Mouse (Mus musculus) ES-Bruce4 (cell line): Measurements from ENCODE around the gene Gata1. TPM values are rescaled to one million over a fixed set of nuclear protein-coding genes. Genes with fewer than 3 reads are reported as not detected.

Experiments used
- H3K27ac ChIP-seq: 2 replicates; pipeline ENCODE4 v1.5.1; 2012; ENCODE audit warnings: low read length, inconsistent platforms; ENCODE audit not compliant: insufficient read depth
- H3K27me3 ChIP-seq: 2 replicates; pipeline ENCODE4 v1.6.1; 2012; ENCODE audit warnings: mild to moderate bottlenecking, low read length, inconsistent platforms; ENCODE audit not compliant: control insufficient read depth, poor library complexity, insufficient read depth, severe bottlenecking
- H3K36me3 ChIP-seq: 2 replicates; pipeline ENCODE4 v1.6.1; 2012; ENCODE audit warnings: inconsistent platforms, mild to moderate bottlenecking, low read length, moderate library complexity; ENCODE audit not compliant: control insufficient read depth, poor library complexity, insufficient read depth, severe bottlenecking
- H3K4me1 ChIP-seq: one replicate; pipeline ENCODE4 v1.8.1; 2011; ENCODE audit warnings: low read length; ENCODE audit not compliant: control insufficient read depth, insufficient read depth
- H3K4me3 ChIP-seq: 2 replicates; pipeline ENCODE4 v1.5.1; 2011; ENCODE audit warnings: low read depth, mild to moderate bottlenecking, low read length
- H3K9ac ChIP-seq: 2 replicates; pipeline ENCODE4 v1.6.1; 2012; ENCODE audit warnings: low read depth, mild to moderate bottlenecking, inconsistent platforms; ENCODE audit not compliant: poor library complexity, severe bottlenecking
- H3K9me3 ChIP-seq: replicated peaks from 2 replicates; pipeline ENCODE4 v1.6.1; 2012; ENCODE audit warnings: mild to moderate bottlenecking, low read length, inconsistent platforms; ENCODE audit not compliant: control insufficient read depth, poor library complexity, insufficient read depth, severe bottlenecking
- CTCF ChIP-seq: IDR thresholded peaks from one replicate; pipeline ENCODE4 v1.8.1; 2011; ENCODE audit warnings: low read depth, low read length
- EP300 ChIP-seq: IDR thresholded peaks from 2 replicates; pipeline ENCODE4 v1.6.1; 2011; ENCODE audit warnings: low read depth, low read length; ENCODE audit not compliant: insufficient read depth
- POLR2A ChIP-seq: IDR thresholded peaks from one replicate; pipeline ENCODE4 v1.8.1; 2011; ENCODE audit warnings: low read length; ENCODE audit not compliant: insufficient read depth
- polyA plus RNA-seq: library from polyadenylated mRNA; stranded (reverse); fragments of >200 nt; gene quantifications from 2 replicates; pipeline ENCODE4 v1.2.4, GENCODE M21; 2011; ENCODE audit warnings: low read depth; ENCODE audit not compliant: missing spikeins, insufficient read depth, insufficient read length

Gene Gata1
- polyA plus RNA-seq, 1 experiment, result 1.3 TPM

DNA sequence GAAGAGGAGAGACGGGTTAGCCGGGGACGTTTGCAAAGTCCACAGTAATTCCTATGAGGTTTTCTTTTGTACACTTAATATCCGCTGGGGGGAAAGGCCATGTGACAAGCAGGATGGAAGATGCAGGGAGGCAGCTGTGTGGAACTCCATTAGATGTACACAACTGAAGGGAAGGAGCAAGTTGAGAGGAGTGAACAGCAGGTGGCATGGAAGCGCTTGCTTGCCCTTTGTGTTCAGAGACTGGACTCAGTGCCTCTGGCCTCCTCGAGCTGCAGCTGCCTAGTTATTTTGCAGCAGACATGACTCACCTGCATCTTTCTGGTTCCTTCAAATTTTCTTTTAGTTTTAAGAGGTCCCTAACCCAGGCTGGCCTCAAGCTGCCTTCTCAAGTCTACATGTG is 67.4 kb downstream of the Gata1 start:
- Histone ChIP-seq H3K4me1 (no peaks in the 10 kb centered on the region), H3K4me3 (no peak overlapping the region), H3K9ac (no peak overlapping the region), H3K27me3 (no peaks in the 10 kb centered on the region), H3K9me3 (no peaks in the 10 kb centered on the region), H3K27ac (no peak overlapping the region), H3K36me3 (no peaks in the 10 kb centered on the region)
- TF ChIP-seq POLR2A (no peak), CTCF (no peak), EP300 (no peak)

Other genes with a start within 250 kb of the Gata1 start
- 53.8 and 67.7 TPM in 2 replicates for gene Praf2, start 249.6 kb downstream of the Gata1 start, polyA plus RNA-seq
- 20.4 and 28.9 TPM in 2 replicates for gene Ccdc120, start 227.2 kb downstream of the Gata1 start, polyA plus RNA-seq
- 65.8 and 81.6 TPM in 2 replicates for gene Tfe3, start 215.5 kb downstream of the Gata1 start, polyA plus RNA-seq
- gene Gripap1, start 188.3 kb downstream of the Gata1 start, polyA plus RNA-seq, result 18.5 and 19.2 TPM in 2 replicates
- gene Kcnd1, start 155.8 kb downstream of the Gata1 start, polyA plus RNA-seq, result 8.3 and 8.6 TPM in 2 replicates
- 85.0 and 90.6 TPM in 2 replicates for gene Otud5, start 136.7 kb downstream of the Gata1 start, polyA plus RNA-seq
- 29.8 and 31.2 TPM in 2 replicates for gene Pim2, start 99.8 kb downstream of the Gata1 start, polyA plus RNA-seq
- 25.6 and 31.4 TPM in 2 replicates for gene Slc35a2, start 94.0 kb downstream of the Gata1 start, polyA plus RNA-seq
- gene Pqbp1, start 78.8 kb downstream of the Gata1 start, polyA plus RNA-seq, result 83.3 and 87.9 TPM in 2 replicates
- 41.6 and 44.9 TPM in 2 replicates for gene Timm17b, start 78.7 kb downstream of the Gata1 start, polyA plus RNA-seq
- gene Gm10491, start 70.2 kb downstream of the Gata1 start, polyA plus RNA-seq, result not detected in 2 replicates
- gene Gm10490, start 68.5 kb downstream of the Gata1 start, polyA plus RNA-seq, result not detected in 2 replicates
- gene Pcsk1n, start 58.2 kb downstream of the Gata1 start, polyA plus RNA-seq, result 12.3 and 16.9 TPM in 2 replicates
- 31.2 and 31.7 TPM in 2 replicates for gene Eras, start 49.5 kb downstream of the Gata1 start, polyA plus RNA-seq
- 85.6 and 101 TPM in 2 replicates for gene Hdac6, start 30.2 kb downstream of the Gata1 start, polyA plus RNA-seq
- 15.9 and 16.6 TPM in 2 replicates for gene Glod5, start 40.4 kb upstream of the Gata1 start, polyA plus RNA-seq
- gene Suv39h1, start 96.7 kb upstream of the Gata1 start, polyA plus RNA-seq, result 35.4 and 35.9 TPM in 2 replicates
- gene Was, start 112.4 kb upstream of the Gata1 start, polyA plus RNA-seq, result 0.62 and 0.66 TPM in 2 replicates
- 8.7 and 11.2 TPM in 2 replicates for gene Wdr13, start 154.8 kb upstream of the Gata1 start, polyA plus RNA-seq
- 421 and 458 TPM in 2 replicates for gene Rbm3, start 167.8 kb upstream of the Gata1 start, polyA plus RNA-seq
- 9.5 and 10.9 TPM in 2 replicates for gene Tbc1d25, start 198.1 kb upstream of the Gata1 start, polyA plus RNA-seq
- 57.6 and 59.1 TPM in 2 replicates for gene Ebp, start 215.4 kb upstream of the Gata1 start, polyA plus RNA-seq
- gene Porcn, start 228.5 kb upstream of the Gata1 start, polyA plus RNA-seq, result 8.5 and 10.8 TPM in 2 replicates